Mouse (Mus musculus) embryonic stem cell, embryonic (primary cell): ENCODE measurements around the gene Zfp729a.

Experiments
- CTCF ChIA-PET, 4 experiments: fragments of 300-600 bp in 2 of 4; fragments of 350-600 bp in 2 of 4; sonication (Branson Sonifier 250); formaldehyde crosslinking; loops; one replicate each; lab custom pipeline; 2022; ENCODE audit warnings: inconsistent platforms in 2 of 4; lab: Charles Lee
- POLR2A ChIA-PET, 4 experiments: fragments of 300-600 bp in 2 of 4; fragments of 350-600 bp in 2 of 4; sonication (Branson Sonifier 250); formaldehyde crosslinking; loops; one replicate each; lab custom pipeline; 2022; ENCODE audit warnings: antibody characterized with exemption in 4 of 4, inconsistent platforms in 1 of 4; lab: Charles Lee

The Zfp729a gene

GRCm38 (mm10) chr13:67637294-67638007, at the start of gene Zfp729a, which contains the start of gene Gm49345:
Gene Zfp729a, minus strand, starts transcription at chr13:67637791.
Gene Gm49345, minus strand, starts transcription at chr13:67637769.
- ChIA-PET CTCF (interaction anchor here (0.5 to 1.8 kb wide), 24 partner anchors 13 to 685 kb away, joined by 3 to 14 read pairs (median 5); partner anchors contain the start of genes Zfp729b (in 3 of the 4), Gm10037 (in 1 of the 4), Zfp58 (in 1 of the 4) and Zfp65 (in 1 of the 4)), POLR2A (interaction anchor here (0.6 to 4.6 kb wide), 43 partner anchors 10 to 293 kb away, joined by 3 to 44 read pairs (median 5); partner anchors contain the start of genes Zfp729b (in 3 of the 4), Gm10037 (in 1 of the 4), Zfp493 (in 1 of the 4) and Zfp738 (in 1 of the 4))

DNA sequence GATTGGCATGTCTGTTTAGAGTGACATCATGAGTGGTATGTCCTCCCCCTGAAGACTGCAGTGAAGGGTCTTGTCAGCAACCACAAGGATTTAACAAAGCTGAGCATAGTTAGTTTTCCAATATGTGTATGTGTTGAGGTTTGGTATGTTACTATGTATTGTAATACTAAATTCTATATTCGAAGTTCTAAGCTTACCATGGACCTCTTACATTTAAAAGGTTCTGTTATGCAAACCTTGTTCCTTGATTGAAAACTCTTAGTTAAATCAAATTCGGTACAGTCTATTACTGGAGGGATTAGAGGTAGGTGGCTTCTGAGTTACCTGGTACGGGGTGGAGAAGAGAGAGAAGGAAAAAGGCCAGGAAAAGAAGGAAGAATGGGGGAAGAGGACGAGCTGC, 49.4 kb upstream of the Zfp729a start, which contains the start of gene Zfp738:
Gene Zfp738 (minus strand): TSS at position 101 of the 400 bp plus-strand sequence.
- ChIA-PET POLR2A (interaction anchor here in 2 of 4 experiments (0.6 to 2.3 kb wide), 11 partner anchors 10 to 158 kb away, joined by 3 to 11 read pairs (median 4); partner anchors contain the start of genes Gm49345 (in 1 of the 2), Zfp273 (in 1 of the 2), Zfp729a (in 1 of the 2) and Zfp729b (in 1 of the 2)), CTCF (no interaction called here)

- ChIA-PET POLR2A (interaction anchor here (0.6 to 2.6 kb wide), 36 partner anchors 10 to 378 kb away, joined by 3 to 44 read pairs (median 5); partner anchors contain the start of genes Gm49345 (in 4 of the 4), Zfp729a (in 4 of the 4), Zfp729b (in 3 of the 4) and Gm10037 (in 2 of the 4)), CTCF (interaction anchor here (0.6 to 2.0 kb wide), 14 partner anchors 33 to 423 kb away, joined by 3 to 14 read pairs (median 5); partner anchors contain the start of genes Gm49345 (in 4 of the 4), Zfp729a (in 4 of the 4), Gm10037 (in 2 of the 4) and Zfp729b (in 1 of the 4))
Observed at GRCm38 (mm10) chr13:67683841-67684240, 46.2 kb upstream of the Zfp729a start.

DNA sequence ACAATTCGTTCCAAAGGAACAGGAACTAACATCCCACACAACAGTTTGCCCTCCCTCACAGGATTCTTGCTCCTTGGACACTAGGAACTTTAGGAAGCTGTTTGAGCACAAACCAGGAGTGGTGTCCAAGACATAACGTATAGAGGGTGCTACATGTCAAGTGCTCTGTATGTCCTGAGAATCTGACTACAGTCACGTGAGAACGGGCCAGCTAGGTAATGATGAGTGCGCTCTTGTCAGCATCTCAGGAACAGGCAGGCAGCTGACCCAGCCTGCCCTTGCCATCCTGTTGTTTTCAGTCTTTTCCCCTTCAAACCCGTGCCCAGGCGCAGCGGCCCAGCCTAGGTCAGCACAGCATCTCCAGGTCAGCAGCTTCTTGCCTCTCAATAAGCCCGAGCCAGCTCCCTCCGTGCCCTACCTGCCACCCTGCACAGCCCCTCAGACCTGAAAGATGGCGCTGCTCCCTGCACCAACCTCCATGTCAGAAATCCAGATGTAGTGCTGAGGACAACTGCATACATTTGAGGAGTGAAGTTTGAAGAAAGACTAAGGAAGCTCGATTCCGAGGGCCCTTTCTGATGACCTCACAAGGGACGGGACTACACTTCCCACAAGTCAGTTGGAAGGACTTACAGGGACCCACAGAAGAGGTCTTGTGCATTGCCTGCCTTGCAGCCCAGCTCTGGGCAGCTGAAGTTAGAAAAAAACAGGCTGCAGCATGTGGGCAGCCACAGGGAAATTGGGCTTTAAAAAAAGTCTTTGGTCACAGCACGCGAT, 45.6 kb upstream of the Zfp729a start:
- ChIA-PET CTCF (interaction anchor here (0.6 to 2.0 kb wide), 14 partner anchors 32 to 422 kb away, joined by 3 to 14 read pairs (median 5); partner anchors contain the start of genes Gm49345 (in 4 of the 4), Zfp729a (in 4 of the 4), Gm10037 (in 2 of the 4) and Zfp729b (in 1 of the 4)), POLR2A (interaction anchor here (0.6 to 2.6 kb wide), 38 partner anchors 10 to 461 kb away, joined by 3 to 44 read pairs (median 5); partner anchors contain the start of genes Gm49345 (in 4 of the 4), Zfp729a (in 4 of the 4), Zfp729b (in 3 of the 4) and Gm10037 (in 2 of the 4))

- CTCF ChIA-PET, result no interaction called here
Observed at GRCm38 (mm10) chr13:67674902-67675301, 37.3 kb upstream of the Zfp729a start.

DNA sequence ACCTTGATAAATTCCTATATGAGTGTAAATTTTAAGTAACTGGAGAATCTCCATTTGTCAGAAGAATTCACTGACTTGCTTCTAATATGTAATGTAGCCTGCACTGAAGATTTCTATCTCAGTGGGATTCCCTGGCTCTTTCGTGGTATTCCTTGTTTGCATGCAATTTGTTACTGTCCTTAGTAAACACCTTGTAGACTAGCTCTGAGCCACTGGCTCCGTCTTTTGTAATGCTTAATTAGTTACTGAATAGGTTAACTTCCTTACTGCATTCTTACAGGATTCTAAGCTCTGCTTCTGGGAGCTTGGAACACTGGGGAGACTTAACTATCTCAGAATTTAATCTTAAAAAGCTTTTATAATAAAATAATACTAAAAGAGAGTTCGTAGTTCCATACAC, 14.9 kb upstream of the Zfp729a start:
- ChIA-PET POLR2A (interaction anchor here in 3 of 4 experiments (0.6 to 3.1 kb wide), 12 partner anchors 12 to 178 kb away, joined by 3 to 43 read pairs (median 3); partner anchors contain the start of genes Gm49345 (in 2 of the 3), Zfp729a (in 2 of the 3), Gm10037 (in 1 of the 3) and Zfp65 (in 1 of the 3)), CTCF (interaction anchor here in 1 of 4 experiments (0.6 to 1.6 kb wide), 3 partner anchors 15 to 192 kb away, joined by 3 to 9 read pairs (median 5); partner anchors contain the start of genes Gm49345, Zfp729a and Zfp729b)

More at GRCm38 (mm10) chr13:67674902-67675301, 37.3 kb upstream of the Zfp729a start:
- POLR2A ChIA-PET, result no interaction called here

DNA sequence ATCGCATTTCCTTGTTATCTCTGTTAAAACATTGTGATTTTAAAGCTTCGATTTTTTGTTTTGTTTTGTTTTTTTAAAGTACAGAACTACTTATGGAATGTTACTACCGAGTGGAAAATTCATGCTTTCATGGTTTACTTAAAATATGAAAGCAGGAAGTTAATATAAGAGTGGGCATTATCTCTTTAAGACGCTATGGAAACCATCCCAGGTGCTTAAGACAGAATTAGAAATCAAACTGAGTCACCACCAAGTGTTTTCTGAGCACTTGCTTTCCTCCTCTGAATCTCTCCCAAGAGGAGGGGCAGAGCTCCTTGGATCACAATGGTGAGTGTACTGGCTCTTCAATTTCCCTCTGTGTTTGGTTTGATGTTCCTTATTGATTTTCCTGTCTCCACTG, 27.5 kb downstream of the Zfp729a start:
- CTCF ChIA-PET, result interaction anchor here in 3 of 4 experiments (0.6 to 1.9 kb wide), 4 partner anchors 27 to 146 kb away, joined by 3 to 7 read pairs (median 4); partner anchors contain the start of genes Gm49345 (in 1 of the 3) and Zfp729a (in 1 of the 3)
- POLR2A ChIA-PET, result interaction anchor here (0.6 to 4.3 kb wide), 20 partner anchors 15 to 234 kb away, joined by 3 to 32 read pairs (median 4); partner anchors contain the start of genes Gm49345 (in 3 of the 4) and Zfp729a (in 3 of the 4)

DNA sequence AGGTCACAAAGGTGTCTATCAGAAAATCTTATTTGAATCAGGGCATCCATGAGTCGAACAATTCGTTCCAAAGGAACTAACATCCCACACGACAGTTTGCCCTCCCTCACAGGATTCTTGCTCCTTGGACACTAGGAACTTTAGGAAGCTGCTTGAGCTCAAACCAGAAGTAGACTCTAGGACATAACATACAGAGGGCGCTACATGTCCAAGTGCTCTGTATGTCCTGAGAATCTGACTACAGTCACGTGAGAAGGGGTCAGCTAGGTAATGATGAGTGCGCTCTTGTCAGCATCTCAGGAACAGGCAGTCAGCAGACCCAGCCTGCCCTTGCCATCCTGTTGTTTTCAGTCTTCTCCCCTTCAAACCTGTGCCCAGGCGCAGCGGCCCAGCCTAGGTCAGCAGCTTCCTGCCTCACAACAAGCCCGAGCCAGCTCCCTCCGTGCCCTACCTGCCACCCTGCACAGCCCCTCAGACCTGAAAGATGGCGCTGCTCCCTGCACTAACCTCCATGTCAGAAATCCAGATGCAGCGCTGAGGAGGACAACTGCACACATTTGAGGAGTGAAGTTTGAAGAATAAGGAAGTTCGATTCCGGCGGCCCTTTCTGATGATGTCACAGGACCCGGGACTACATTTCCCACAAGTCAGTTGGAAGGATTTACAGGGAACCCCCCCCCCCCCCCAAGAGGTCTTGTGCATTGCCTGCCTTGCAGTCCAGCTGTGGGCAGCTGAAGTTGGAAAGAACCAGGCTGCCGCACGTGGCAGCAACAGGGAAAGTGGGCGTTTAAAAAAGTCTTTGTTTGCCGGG, 28.3 kb downstream of the Zfp729a start, which contains the start of gene Zfp729b:
Gene Zfp729b (minus strand): TSS at position 642 of the 811 bp plus-strand sequence.
- ChIA-PET CTCF (interaction anchor here in 3 of 4 experiments (0.6 to 1.9 kb wide), 9 partner anchors 28 to 222 kb away, joined by 3 to 10 read pairs (median 4); partner anchors contain the start of genes Gm49345 (in 2 of the 3), Zfp729a (in 2 of the 3) and Gm10037 (in 1 of the 3)), POLR2A (interaction anchor here (0.6 to 4.3 kb wide), 25 partner anchors 14 to 505 kb away, joined by 3 to 32 read pairs (median 4); partner anchors contain the start of genes Gm49345 (in 3 of the 4), Zfp729a (in 3 of the 4) and Zfp738 (in 1 of the 4))

DNA sequence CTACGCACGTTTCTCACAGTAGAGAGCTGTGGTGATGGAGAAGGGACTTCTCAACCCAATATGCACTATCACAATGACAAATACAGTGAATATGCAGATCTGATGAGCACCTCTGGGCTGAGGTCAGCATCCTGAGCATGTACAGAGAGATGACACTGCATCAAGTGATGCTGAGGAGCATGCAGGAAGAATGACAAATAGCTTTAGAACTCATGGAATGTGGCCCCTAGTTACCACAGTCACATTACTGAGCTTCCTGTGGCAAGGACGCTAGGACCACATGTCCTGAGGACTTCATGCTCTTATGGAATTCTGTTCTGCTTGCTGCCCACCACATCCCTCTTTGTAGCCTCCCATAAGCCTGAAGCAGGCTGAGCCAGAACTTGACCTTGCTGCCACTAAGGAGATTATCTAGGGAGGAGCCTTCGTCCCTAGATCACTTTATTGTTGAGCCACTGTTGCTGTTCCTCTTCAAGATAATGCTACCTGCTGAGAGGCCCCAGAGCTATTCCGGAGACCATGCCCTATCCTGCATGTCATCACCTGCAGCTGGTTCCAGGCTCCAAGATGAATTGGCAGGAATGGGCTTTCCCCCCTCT, 64.9 kb downstream of the Zfp729a start:
- POLR2A ChIA-PET, result interaction anchor here in 1 of 4 experiments (0.9 to 1.1 kb wide), 3 partner anchors 9 to 213 kb away, joined by 3 read pairs; partner anchors contain the start of gene Gm28044

More for the DNA sequence above, 64.9 kb downstream of the Zfp729a start:
- CTCF ChIA-PET, result interaction anchor here in 1 of 4 experiments (0.6 kb wide), 1 partner anchor 241 kb away, joined by 3 read pairs; the partner anchor contains the start of gene Zfp595
